Mouse (Mus musculus) CH12.LX (cell line): ENCODE data around the gene Grip1. TPM values are rescaled to one million over a fixed set of nuclear protein-coding genes. Genes with fewer than 3 reads are reported as not detected.

Source experiments
- DNase-seq: peaks from one replicate; pipeline ENCODE4 v3.0.0-alpha.2; 2013; ENCODE audit errors: extremely low read depth
- H3K27ac ChIP-seq: 2 replicates; pipeline ENCODE4 v1.5.1; 2012; ENCODE audit warnings: low read depth, mild to moderate bottlenecking, control low read depth, moderate library complexity; ENCODE audit not compliant: insufficient read depth
- H3K27me3 ChIP-seq: replicated peaks from 2 replicates; pipeline ENCODE3; 2012; ENCODE audit warnings: inconsistent platforms
- H3K36me3 ChIP-seq, 2 experiments: replicated peaks in 1 of 2; 2 replicates each; pipeline versions ENCODE3 to v1.6.1; 2012; ENCODE audit warnings: inconsistent platforms in 1 of 2, low read length in 1 of 2, mild to moderate bottlenecking in 1 of 2, mixed read lengths in 1 of 2, moderate library complexity in 1 of 2; ENCODE audit not compliant: control insufficient read depth in 1 of 2, insufficient read depth in 1 of 2
- H3K4me1 ChIP-seq, 2 experiments: 2 replicates each; pipeline ENCODE4 v1.6.1; 2012; ENCODE audit warnings: inconsistent platforms in 1 of 2, moderate library complexity in 1 of 2; ENCODE audit not compliant: insufficient read depth in 2 of 2, control insufficient read depth in 1 of 2
- H3K4me2 ChIP-seq: 2 replicates; pipeline ENCODE4 v1.6.1; 2012; ENCODE audit warnings: low read depth, mild to moderate bottlenecking, control low read depth; ENCODE audit not compliant: poor library complexity, insufficient read depth, severe bottlenecking
- H3K4me3 ChIP-seq, 3 experiments: fragments of 150-350 bp in 1 of 3; sonication (generic) in 1 of 3; replicated peaks in 1 of 3; 2 replicates each; pipeline versions ENCODE3 to v1.5.1; 2011 to 2012; ENCODE audit warnings: low read depth in 2 of 3, low read length in 2 of 3, mild to moderate bottlenecking in 2 of 3, moderate library complexity in 2 of 3, control low read depth in 1 of 3, improper control_type of control experiment in 1 of 3, inconsistent platforms in 1 of 3, mixed read lengths in 1 of 3; ENCODE audit not compliant: poor library complexity in 1 of 3
- H3K79me2 ChIP-seq: replicated peaks from 2 replicates; pipeline ENCODE4 v1.6.1; 2012; ENCODE audit warnings: mild to moderate bottlenecking, moderate library complexity; ENCODE audit not compliant: control insufficient read depth, poor library complexity, insufficient read depth, severe bottlenecking; ENCODE audit errors: extremely low read depth
- H3K9ac ChIP-seq: 2 replicates; pipeline ENCODE4 v1.6.1; 2012; ENCODE audit warnings: low read depth, mild to moderate bottlenecking, control low read depth, moderate library complexity; ENCODE audit not compliant: insufficient read depth
- H3K9me3 ChIP-seq: replicated peaks from 2 replicates; pipeline ENCODE3; 2012; ENCODE audit warnings: low read length, inconsistent platforms, mixed read lengths
- BHLHE40 ChIP-seq: IDR thresholded peaks from 2 replicates; pipeline ENCODE4 v1.6.1; 2011; ENCODE audit warnings: mild to moderate bottlenecking, low read depth, low read length, improper control_type of control experiment
- CHD2 ChIP-seq: IDR thresholded peaks from 2 replicates; pipeline ENCODE4 v1.6.1; 2011; ENCODE audit warnings: low read length, improper control_type of control experiment
- CTCF ChIP-seq, 2 experiments: IDR thresholded peaks in 1 of 2; conservative IDR thresholded peaks in 1 of 2; 2 replicates each; pipeline ENCODE4 v1.5.1; 2011 to 2012; ENCODE audit warnings: low read depth in 2 of 2, low read length in 2 of 2, improper control_type of control experiment in 1 of 2, inconsistent platforms in 1 of 2, mild to moderate bottlenecking in 1 of 2, moderate library complexity in 1 of 2
- E2F4 ChIP-seq: IDR thresholded peaks from 2 replicates; pipeline ENCODE4 v1.6.1; 2011; ENCODE audit warnings: low read depth, low read length, improper control_type of control experiment; ENCODE audit not compliant: insufficient replicate concordance
- ELF1 ChIP-seq: IDR thresholded peaks from 2 replicates; pipeline ENCODE4 v1.6.1; 2014; ENCODE audit warnings: low read depth, mild to moderate bottlenecking, inconsistent platforms, low read length, improper control_type of control experiment
- GABPA ChIP-seq: IDR thresholded peaks from 2 replicates; pipeline ENCODE4 v1.6.1; 2012; ENCODE audit warnings: low read depth, low read length, improper control_type of control experiment, inconsistent platforms; ENCODE audit not compliant: insufficient replicate concordance
- HCFC1 ChIP-seq: IDR thresholded peaks from 2 replicates; pipeline ENCODE4 v1.6.1; 2012; ENCODE audit warnings: low read depth, mild to moderate bottlenecking, inconsistent platforms, low read length, improper control_type of control experiment
- IRF4 ChIP-seq: IDR thresholded peaks from 2 replicates; pipeline ENCODE4 v1.6.1; 2014; ENCODE audit warnings: low read depth, mild to moderate bottlenecking, inconsistent platforms, low read length, improper control_type of control experiment
- JUN ChIP-seq: IDR thresholded peaks from 2 replicates; pipeline ENCODE4 v1.6.1; 2011; ENCODE audit warnings: low read depth, mild to moderate bottlenecking, low read length, improper control_type of control experiment, moderate library complexity; ENCODE audit not compliant: insufficient read depth
- MAX ChIP-seq: IDR thresholded peaks from 2 replicates; pipeline ENCODE4 v1.6.1; 2011; ENCODE audit warnings: low read length, improper control_type of control experiment
- MYC ChIP-seq: IDR thresholded peaks from 2 replicates; pipeline ENCODE4 v1.6.1; 2011; ENCODE audit warnings: low read depth, mild to moderate bottlenecking, improper control_type of control experiment, low read length
- NELFE ChIP-seq: IDR thresholded peaks from 2 replicates; pipeline ENCODE4 v1.6.1; 2011; ENCODE audit warnings: low read depth, low read length, improper control_type of control experiment
- PAX5 ChIP-seq: IDR thresholded peaks from 2 replicates; pipeline ENCODE4 v1.6.1; 2012; ENCODE audit warnings: low read length, inconsistent platforms, mixed read lengths
- POLR2AphosphoS2 ChIP-seq: IDR thresholded peaks from 2 replicates; pipeline ENCODE4 v1.6.1; 2011; ENCODE audit warnings: low read depth, low read length, improper control_type of control experiment
- RCOR1 ChIP-seq: conservative IDR thresholded peaks from 2 replicates; pipeline ENCODE4 v1.6.1; 2012; ENCODE audit warnings: low read depth, mild to moderate bottlenecking, inconsistent platforms, low read length, improper control_type of control experiment
- SIN3A ChIP-seq: IDR thresholded peaks from 2 replicates; pipeline ENCODE4 v1.6.1; 2012; ENCODE audit warnings: low read length, improper control_type of control experiment, inconsistent platforms
- SMC3 ChIP-seq: IDR thresholded peaks from 2 replicates; pipeline ENCODE4 v1.6.1; 2011; ENCODE audit warnings: low read depth, low read length, improper control_type of control experiment
- TBP ChIP-seq: conservative IDR thresholded peaks from 2 replicates; pipeline ENCODE4 v1.6.1; 2011; ENCODE audit warnings: low read depth, low read length, improper control_type of control experiment
- TCF12 ChIP-seq: IDR thresholded peaks from 2 replicates; pipeline ENCODE4 v1.6.1; 2014; ENCODE audit warnings: low read depth, mild to moderate bottlenecking, inconsistent platforms, low read length, improper control_type of control experiment
- USF2 ChIP-seq: conservative IDR thresholded peaks from 2 replicates; pipeline ENCODE4 v1.6.1; 2011; ENCODE audit warnings: low read depth, low read length, improper control_type of control experiment
- ZC3H11A ChIP-seq: IDR thresholded peaks from 2 replicates; pipeline ENCODE4 v1.6.1; 2012; ENCODE audit warnings: low read depth, mild to moderate bottlenecking, inconsistent platforms, low read length, improper control_type of control experiment
- ZMIZ1 ChIP-seq: IDR thresholded peaks from 2 replicates; pipeline ENCODE4 v1.6.1; 2012; ENCODE audit warnings: low read depth, mild to moderate bottlenecking, inconsistent platforms, low read length, improper control_type of control experiment
- ZNF384 ChIP-seq: IDR thresholded peaks from 2 replicates; pipeline ENCODE4 v1.6.1; 2012; ENCODE audit warnings: low read depth, low read length, improper control_type of control experiment, inconsistent platforms
- dilution Hi-C: fragments of 300-500 bp; cut with MboI; formaldehyde crosslinking; loops from 2 replicates; pipeline ENCODE4 v1.14.3; 2020; ENCODE audit warnings: low sequenced_read_pairs; ENCODE audit not compliant: extremely low pct_unique_long_range_greater_than_20kb, extremely low pct_ligation_motif_present
- in situ Hi-C: fragments of 300-500 bp; cut with MboI; formaldehyde crosslinking; loops from 3 replicates; pipeline ENCODE4 v1.14.3; 2019; ENCODE audit warnings: low sequenced_read_pairs, low pct_ligation_motif_present, low pct_unique_long_range_greater_than_20kb, mixed read lengths
- polyA plus RNA-seq: library from polyadenylated mRNA; unstranded; fragments of >175 nt; gene quantifications from 2 replicates; pipeline ENCODE4 v1.2.1, GENCODE M21; 2012; ENCODE audit warnings: low read depth; ENCODE audit not compliant: insufficient read length
- total RNA-seq, 2 experiments: library from RNA; depleted of rRNA; stranded (reverse); fragments of 300-350 nt in 1 of 2; fragments of >200 nt in 1 of 2; gene quantifications; 2 replicates each; pipeline ENCODE4 v1.2.3; 2012 to 2014

Gene Grip1
- total and polyA plus RNA-seq, 3 experiments: 0.09 to 0.33 (median 0.13) TPM

- Histone ChIP-seq H3K9ac (no peak overlapping the region), H3K27ac (no peak overlapping the region), H3K79me2 (no peaks in the 10 kb centered on the region), H3K9me3 (no peaks in the 10 kb centered on the region), H3K4me2 (no peak overlapping the region), H3K27me3 (no peaks in the 10 kb centered on the region), H3K4me1 (no peaks in the 10 kb centered on the region), H3K4me3 (no peak overlapping the region), H3K36me3 (no peaks in the 10 kb centered on the region)
- DNase-seq: no peak
- in situ Hi-C loops: no loop called here
- dilution Hi-C loops: no loop called here
- TF ChIP-seq MAX (no peak), CHD2 (no peak)
These were observed 16.5 kb downstream of the Grip1 start for GRCm38 (mm10) chr10:119470096-119470495.

- H3K27me3 ChIP-seq: no peaks in the 10 kb centered on the region
- no peaks in the 10 kb centered on the region for H3K79me2 ChIP-seq
- H3K4me1 ChIP-seq: no peaks in the 10 kb centered on the region
- TF ChIP-seq ZC3H11A (no peak), RCOR1 (no peak), ELF1 (no peak), MYC (no peak), JUN (no peak), TCF12 (no peak), E2F4 (no peak), NELFE (no peak)
- TF ChIP-seq, all 38 proteins: peak for 0
- dilution Hi-C loops: no loop called here
- no peak overlapping the region for H3K4me3 ChIP-seq
- H3K36me3 ChIP-seq: no peaks in the 10 kb centered on the region
- no peak overlapping the region for H3K9ac ChIP-seq
- in situ Hi-C loops: no loop called here
- H3K4me2 ChIP-seq: no peak overlapping the region
- no peak for DNase-seq
- no peaks in the 10 kb centered on the region for H3K9me3 ChIP-seq
- H3K27ac ChIP-seq: no peak overlapping the region
These were observed 21.5 kb downstream of the Grip1 start for GRCm38 (mm10) chr10:119475166-119475565.

- in situ Hi-C loops: no loop called here
- Histone ChIP-seq H3K9ac (no peak overlapping the region), H3K4me2 (no peak overlapping the region)
- TF ChIP-seq ZC3H11A (no peak), TBP (no peak), PAX5 (no peak), POLR2AphosphoS2 (no peak), MYC (no peak), ZMIZ1 (no peak), E2F4 (no peak), MAX (no peak), USF2 (no peak), IRF4 (no peak), CTCF (conservative IDR thresholded peaks at IDR 0.05 in 1 of 2, IDR thresholded peaks at IDR 0.05 in 1 of 2; ENCODE audit: low read depth in 2 of 2, low read length in 2 of 2) (no peak), HCFC1 (no peak), SMC3 (no peak), BHLHE40 (no peak), GABPA (no peak), TCF12 (no peak), SIN3A (no peak), ZNF384 (no peak)
- TF ChIP-seq, all 38 proteins: peak for 0
- DNase-seq: no peak
- Histone ChIP-seq H3K4me1 (no peaks in the 10 kb centered on the region), H3K9me3 (no peaks in the 10 kb centered on the region), H3K27me3 (no peaks in the 10 kb centered on the region), H3K4me3 (no peak overlapping the region), H3K36me3 (no peaks in the 10 kb centered on the region), H3K79me2 (no peaks in the 10 kb centered on the region), H3K27ac (no peak overlapping the region)
- dilution Hi-C loops: no loop called here
These were observed 24.0 kb downstream of the Grip1 start for GRCm38 (mm10) chr10:119477661-119478060.
